Mouse (Mus musculus): Measurements from ENCODE around the gene Lce1a1.

DNA sequence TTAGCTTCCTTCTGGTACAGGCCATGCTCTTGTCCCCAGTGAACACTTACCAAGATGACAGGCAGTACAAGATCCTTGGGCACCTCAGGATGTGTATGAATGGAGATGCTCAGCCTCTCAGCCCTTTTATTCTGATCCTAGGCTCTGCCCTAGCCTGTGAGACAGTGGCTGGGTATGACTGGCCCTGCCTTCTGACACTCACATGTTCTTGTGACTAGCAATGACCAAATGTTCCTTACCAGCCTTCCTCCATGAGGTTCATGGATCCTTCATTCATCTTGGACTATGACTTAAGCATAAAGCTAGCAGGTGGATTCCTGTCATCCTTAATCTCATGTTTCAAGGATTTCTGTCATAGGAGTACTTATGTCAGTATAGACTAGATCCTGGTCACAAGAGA lies 22.1 kb upstream of the Lce1a1 start, which contains the start of gene Lce1a2:
- no peak for TF ChIP-seq GATA1 (IDR thresholded peaks at IDR 0.05; ENCODE audit: borderline replicate concordance, low read length)
- TF ChIP-seq FLI1 (IDR thresholded peaks at IDR 0.05; ENCODE audit: low read length), result no peak
